Mouse (Mus musculus) kidney, adult 2 months (tissue): Measurements from ENCODE around the gene Hpn.

Source experiments
- CTCF ChIP-seq: fragments of 200-500 bp; conservative IDR thresholded peaks from 2 replicates; pipeline ENCODE4 v1.5.1; 2011; ENCODE audit warnings: low read depth, mild to moderate bottlenecking, control low read depth, low read length, moderate library complexity, mixed read lengths; ENCODE audit not compliant: insufficient read depth, insufficient read length
- POLR2A ChIP-seq: fragments of 200-500 bp; IDR thresholded peaks from one replicate; pipeline ENCODE4 v1.6.1; 2011; ENCODE audit warnings: low read depth, low read length, control low read depth

GRCm38 (mm10) chr7:31149751-31150565 lies 34.9 kb upstream of the Hpn start:
- TF ChIP-seq POLR2A (no peak), CTCF (no peak)
